Mouse (Mus musculus) stomach, embryonic 16.5 days (tissue): ENCODE measurements around the gene Timm8b. TPM values are rescaled to one million over a fixed set of nuclear protein-coding genes. Genes with fewer than 3 reads are reported as not detected.

Source experiments
- ATAC-seq: fragments of 200-750 bp; cut with Nextera tagmentation; 2 replicates; pipeline ENCODE4 v1.8.0; 2017; ENCODE audit warnings: moderate number of reproducible peaks, moderate TSS enrichment; ENCODE audit not compliant: insufficient read depth, low FRiP score
- H3K27ac ChIP-seq: fragments of 300-500 bp; sonication (generic); 2 replicates; pipeline ENCODE4 v1.5.1; 2014; ENCODE audit warnings: low read length
- H3K27me3 ChIP-seq: fragments of 300-500 bp; sonication (generic); 2 replicates; pipeline ENCODE4 v1.6.1; 2014; ENCODE audit warnings: low read length, control low read depth, mixed read lengths; ENCODE audit not compliant: control insufficient read depth, insufficient read depth
- H3K36me3 ChIP-seq: fragments of 300-500 bp; sonication (generic); 2 replicates; pipeline ENCODE4 v1.6.1; 2014; ENCODE audit warnings: low read length; ENCODE audit not compliant: control insufficient read depth, insufficient read depth
- H3K4me1 ChIP-seq: fragments of 300-500 bp; sonication (generic); 2 replicates; pipeline ENCODE4 v1.6.1; 2014; ENCODE audit warnings: low read length, control low read depth, mixed read lengths; ENCODE audit not compliant: control insufficient read depth, insufficient read depth
- H3K4me2 ChIP-seq: fragments of 300-500 bp; sonication (generic); 2 replicates; pipeline ENCODE4 v1.6.1; 2014; ENCODE audit warnings: low read depth, low read length, mixed read lengths
- H3K4me3 ChIP-seq: fragments of 300-500 bp; sonication (generic); replicated peaks from 2 replicates; pipeline ENCODE4 v1.5.1; 2014; ENCODE audit warnings: mild to moderate bottlenecking, low read length
- H3K9ac ChIP-seq: fragments of 300-500 bp; sonication (generic); 2 replicates; pipeline ENCODE4 v1.6.1; 2014; ENCODE audit warnings: low read length
- H3K9me3 ChIP-seq: fragments of 300-500 bp; sonication (generic); replicated peaks from 2 replicates; pipeline ENCODE4 v1.6.1; 2016; ENCODE audit warnings: low read length, control low read depth; ENCODE audit not compliant: control insufficient read depth
- WGBS: fragments of 180-500 bp; shearing (Covaris S2); extraction: QIAGEN DNeasy Blood & Tissue Kit; methylation state at CpG from one replicate; pipeline ENCODE4 v1.1.7; 2014; 5-methylcytosine and 5-hydroxymethylcytosine counted together
- polyA plus RNA-seq: library from polyadenylated mRNA; unstranded; fragments of >200 nt; fragmentation: Nextera tagmentation; extraction: Ambion mirVana; gene quantifications from 2 replicates; pipeline ENCODE4 v1.2.1, GENCODE M21; 2015

The Timm8b gene
- 204 and 234 TPM in 2 replicates for polyA plus RNA-seq

DNA sequence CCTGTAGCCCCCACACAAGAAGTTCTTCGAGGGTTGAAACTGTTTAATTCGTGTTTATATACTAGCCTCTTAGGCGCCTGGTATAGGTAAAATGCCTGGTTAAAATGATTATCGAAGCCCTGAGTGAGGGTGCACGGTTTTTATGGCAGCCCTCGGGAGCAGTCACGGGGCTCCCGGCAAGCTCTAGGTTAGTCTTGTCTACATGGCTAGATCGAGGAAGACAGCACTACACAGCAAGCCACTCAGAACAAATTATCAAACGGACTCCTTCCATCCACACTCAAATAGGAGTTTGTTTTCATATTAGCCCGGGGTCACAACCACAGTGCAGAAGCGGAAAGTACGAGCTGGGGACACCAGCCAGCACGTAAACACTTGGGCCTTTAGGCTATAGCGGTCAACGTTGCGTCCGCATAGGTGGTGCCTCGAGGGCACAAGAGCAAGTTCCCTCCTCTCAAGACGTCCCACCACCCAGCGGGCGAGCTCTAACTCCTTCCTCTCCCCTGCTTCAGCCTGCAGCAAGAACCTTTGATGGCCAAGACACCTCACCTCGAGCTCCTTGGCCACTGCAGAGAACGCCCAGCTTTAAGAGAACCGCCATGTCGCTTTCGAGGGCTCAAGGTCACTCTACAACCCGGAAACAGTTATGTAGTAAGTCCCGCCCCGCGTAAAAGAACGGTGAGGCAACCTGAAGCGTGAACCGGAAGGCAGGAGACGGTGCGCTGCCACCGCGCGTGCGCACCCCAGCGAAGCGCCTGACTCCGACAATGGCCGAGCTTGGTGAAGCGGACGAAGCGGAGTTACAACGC, at the start of gene Timm8b, which contains the start of gene Sdhd:
Gene Timm8b (plus strand): TSS at position 722 of the 809 bp plus-strand sequence.
Gene Sdhd (minus strand): TSS at position 624 of the 809 bp plus-strand sequence.
- WGBS: under 1% methylated on average over 48 of the region's 48 CpGs
- H3K9ac ChIP-seq: peak within 1 kb of the TSS; percentile 92
- no peaks in the 10 kb centered on the region for H3K9me3 ChIP-seq
- peak within 1 kb of the TSS; percentile 81 for H3K27ac ChIP-seq
- peak within 1 kb of the TSS; percentile 94 for H3K4me2 ChIP-seq
- peak; percentile 97 for ATAC-seq
- peak within 1 kb of the TSS; percentile 82 for H3K4me3 ChIP-seq
- H3K27me3 ChIP-seq: no peaks in the 10 kb centered on the region
- 0 out of 2 replicates have a peak, but pooled peaks cover 4% of the 10 kb centered on the region for H3K36me3 ChIP-seq
- H3K4me1 ChIP-seq: peaks cover 15% of the 10 kb centered on the region

DNA sequence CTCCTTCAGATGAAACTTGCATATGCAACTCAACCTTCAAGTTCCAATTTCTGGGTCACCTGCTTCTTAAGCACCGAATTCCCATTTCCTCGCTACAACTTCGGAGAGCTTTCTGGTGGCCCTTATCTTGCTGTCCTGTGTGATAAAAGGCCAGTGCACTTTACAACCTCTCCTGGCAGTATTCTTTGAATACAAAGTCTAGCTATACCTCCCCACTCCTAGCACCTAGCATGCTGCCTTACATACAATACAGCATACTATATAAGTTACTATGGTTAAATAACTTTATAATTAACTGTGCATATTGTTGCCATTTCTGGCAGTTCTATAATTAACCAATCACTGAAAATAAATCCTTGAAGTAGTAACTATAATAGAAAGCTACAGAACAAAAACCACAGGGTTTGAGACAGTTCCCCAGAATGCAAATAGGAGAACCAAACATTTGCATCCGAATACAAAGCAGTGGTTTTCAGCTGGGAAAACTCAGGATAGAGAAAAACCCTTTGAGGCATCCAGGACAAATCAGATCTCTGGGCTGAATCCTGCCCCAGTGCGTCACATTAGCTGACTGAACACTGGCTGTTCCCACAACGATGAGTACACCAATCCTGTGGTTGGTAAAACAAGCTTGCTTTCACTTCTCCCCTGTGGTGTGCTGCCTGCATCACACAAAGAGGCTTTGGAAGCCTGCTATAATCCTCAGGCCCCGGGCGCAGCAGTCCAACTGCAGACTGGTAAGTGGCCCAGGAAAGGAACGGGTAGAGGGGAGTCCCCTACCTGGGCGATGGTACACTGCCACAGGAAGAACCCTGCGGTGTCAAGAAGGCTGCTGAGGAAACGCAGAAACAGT, 49.2 kb upstream of the Timm8b start, which contains the start of gene Il18:
Gene Il18 (plus strand): TSS at position 587 of the 853 bp plus-strand sequence.
- Histone ChIP-seq H3K4me2 (peak within 1 kb of the TSS; percentile 38), H3K27me3 (no peaks in the 10 kb centered on the region), H3K9ac (peak within 1 kb of the TSS; percentile 54; the same call in 1 of the 2 replicates), H3K27ac (peak within 1 kb of the TSS; percentile 70), H3K36me3 (no peaks in the 10 kb centered on the region), H3K4me3 (0 out of 2 replicates have a peak within 1 kb of the TSS, but pooled peaks have one; percentile 13), H3K9me3 (no peaks in the 10 kb centered on the region), H3K4me1 (no peaks in the 10 kb centered on the region)
- ATAC-seq: no peak
- 25% methylated on average over 12 of the region's 12 CpGs for WGBS

DNA sequence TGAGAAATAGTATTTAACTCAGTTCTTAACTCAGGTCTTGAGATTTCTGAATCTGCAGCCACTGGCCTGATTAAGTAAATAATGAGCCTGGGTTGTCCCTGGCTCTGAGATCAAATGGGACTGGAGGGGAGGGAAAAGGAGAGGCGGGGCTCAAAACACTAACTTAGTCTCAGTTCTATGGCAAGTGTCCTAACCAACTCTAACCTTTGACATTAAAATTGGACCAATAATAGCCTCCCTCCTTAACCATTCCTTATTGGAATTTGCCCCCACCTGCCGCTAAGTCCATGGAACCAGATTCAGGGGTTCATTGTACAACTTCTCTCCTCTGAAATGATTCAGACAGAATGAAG, 48.6 kb upstream of the Timm8b start, which contains the start of gene Bco2:
Gene Bco2 (minus strand): TSS at position 88 of the 353 bp plus-strand sequence.
- Histone ChIP-seq H3K9ac (peak within 1 kb of the TSS; percentile 54; the same call in 1 of the 2 replicates), H3K27ac (peak within 1 kb of the TSS; percentile 70), H3K4me2 (peak within 1 kb of the TSS; percentile 38), H3K36me3 (no peaks in the 10 kb centered on the region), H3K9me3 (no peaks in the 10 kb centered on the region), H3K27me3 (no peaks in the 10 kb centered on the region), H3K4me3 (0 out of 2 replicates have a peak within 1 kb of the TSS, but pooled peaks have one; percentile 13), H3K4me1 (no peaks in the 10 kb centered on the region)
- WGBS: 36% methylated on average over 2 of the region's 2 CpGs
- ATAC-seq: no peak

DNA sequence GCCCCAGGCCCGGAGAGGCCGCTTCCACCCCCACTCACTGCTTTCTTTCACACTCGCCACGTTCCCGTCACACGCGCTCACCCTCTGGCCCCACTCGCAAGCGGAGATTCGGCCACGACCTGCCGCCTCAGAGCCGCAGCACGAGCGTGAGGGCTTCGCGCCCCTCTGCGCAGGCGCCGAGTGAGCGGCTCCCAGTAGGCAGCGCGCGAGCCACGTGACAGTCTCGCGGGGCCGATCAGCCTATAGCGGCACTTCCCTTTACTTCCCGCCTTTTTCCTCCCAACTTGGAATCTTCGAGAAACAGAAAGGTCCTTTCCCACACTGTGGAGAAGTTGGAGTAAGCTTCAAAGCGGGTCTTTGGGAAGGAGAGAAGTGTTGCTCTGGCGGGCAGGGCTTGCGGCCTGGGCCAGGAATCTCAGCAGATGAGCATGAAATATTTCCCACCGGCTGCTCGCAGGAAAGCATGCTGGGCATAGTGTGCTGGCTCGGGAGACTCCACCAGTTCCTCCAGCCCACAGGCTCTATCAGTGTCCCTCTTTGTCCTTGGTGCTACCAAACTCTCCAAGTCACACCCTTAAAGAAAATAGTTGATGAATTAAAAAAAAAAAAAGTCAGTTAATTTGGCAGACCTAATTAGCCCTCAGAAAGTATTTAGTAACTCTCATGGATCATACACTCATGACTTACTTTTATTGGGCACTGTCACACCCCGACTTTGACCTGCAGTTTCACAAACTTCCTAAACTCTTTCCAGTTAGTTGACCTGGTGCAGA, 42.4 kb upstream of the Timm8b start, which contains the start of gene Tex12:
Gene Tex12 (minus strand): TSS at position 181 of the 773 bp plus-strand sequence.
- H3K4me2 ChIP-seq: no peak within 1 kb of the TSS
- H3K27ac ChIP-seq: no peak within 1 kb of the TSS
- no peak within 1 kb of the TSS for H3K4me3 ChIP-seq
- H3K9ac ChIP-seq: no peak within 1 kb of the TSS
- no peaks in the 10 kb centered on the region for H3K27me3 ChIP-seq
- H3K4me1 ChIP-seq: no peaks in the 10 kb centered on the region
- ATAC-seq: no peak
- no peaks in the 10 kb centered on the region for H3K9me3 ChIP-seq
- H3K36me3 ChIP-seq: no peaks in the 10 kb centered on the region
- WGBS: 87% methylated on average over 38 of the region's 38 CpGs

DNA sequence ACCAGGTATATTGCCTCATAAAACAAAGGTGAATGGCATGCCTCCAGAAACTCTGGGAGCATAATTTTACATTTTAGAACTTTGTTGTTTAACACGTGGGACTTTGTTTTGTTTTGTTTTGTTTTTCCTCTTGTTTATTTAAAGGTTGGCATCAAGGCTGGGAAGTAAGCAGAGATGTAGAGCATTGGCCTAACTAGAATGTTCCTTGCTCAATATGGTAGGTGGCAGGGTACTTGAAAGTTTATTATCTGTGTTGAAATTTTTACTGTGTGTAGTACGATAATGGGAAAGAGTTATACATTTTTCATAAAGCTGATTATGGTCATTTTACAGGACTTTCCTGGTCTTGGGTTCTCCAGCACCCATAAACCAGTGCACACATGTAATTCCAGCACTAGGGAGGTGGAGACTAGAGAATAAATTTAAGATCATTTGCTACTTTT, 41.8 kb upstream of the Timm8b start:
- Histone ChIP-seq H3K36me3 (no peaks in the 10 kb centered on the region), H3K27ac (no peak overlapping the region), H3K4me3 (no peak overlapping the region), H3K4me2 (no peak overlapping the region), H3K27me3 (no peaks in the 10 kb centered on the region), H3K9ac (no peak overlapping the region), H3K9me3 (no peaks in the 10 kb centered on the region), H3K4me1 (no peaks in the 10 kb centered on the region)
- no peak for ATAC-seq
- WGBS: 81% methylated on average over 2 of the region's 2 CpGs

DNA sequence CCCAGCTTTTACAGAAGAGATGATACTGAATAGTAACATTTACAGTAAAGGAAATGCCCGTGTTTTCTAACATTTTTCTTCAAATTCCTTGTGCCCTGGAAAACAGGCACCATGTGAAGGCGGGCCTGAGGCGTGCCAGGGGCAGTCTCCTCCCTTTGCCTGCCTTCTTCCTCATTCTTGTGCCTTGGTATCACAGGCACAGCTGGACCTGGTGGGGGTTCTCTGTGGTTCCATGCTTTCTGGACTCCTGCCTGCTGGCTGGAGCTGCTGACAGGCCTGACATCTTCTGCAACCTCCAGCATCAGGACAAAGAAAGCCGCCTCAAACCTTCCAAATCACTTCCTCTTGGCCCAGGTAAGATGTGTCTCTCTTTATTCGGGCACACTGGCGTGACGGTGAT, 38.5 kb upstream of the Timm8b start:
- ATAC-seq: no peak
- Histone ChIP-seq H3K27ac (no peak overlapping the region), H3K27me3 (no peaks in the 10 kb centered on the region), H3K36me3 (no peaks in the 10 kb centered on the region), H3K4me3 (no peak overlapping the region), H3K9ac (no peak overlapping the region), H3K4me2 (0 out of 2 replicates have a peak overlapping the region, but pooled peaks have one; percentile 5), H3K9me3 (no peaks in the 10 kb centered on the region), H3K4me1 (no peaks in the 10 kb centered on the region)
- 71% methylated on average over 7 of the region's 7 CpGs for WGBS

DNA sequence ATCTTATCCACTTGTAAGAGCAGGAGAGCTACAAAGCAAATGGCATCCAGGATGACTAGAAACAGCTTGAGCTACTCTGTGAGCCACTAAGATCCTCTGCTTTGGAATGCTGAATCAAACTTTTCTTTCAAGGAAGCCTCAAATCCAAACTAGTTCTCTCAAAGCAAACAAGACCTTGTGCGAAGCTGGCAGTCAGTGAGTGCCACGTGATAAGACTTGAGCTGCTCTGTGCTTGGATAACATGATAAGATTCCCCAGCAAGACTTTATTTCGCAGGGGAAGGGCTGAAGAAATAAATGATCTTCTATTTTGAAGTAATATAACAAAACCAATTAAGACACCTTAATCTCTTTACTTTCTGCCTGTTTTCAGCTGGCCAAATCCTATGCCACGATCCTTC, 37.8 kb upstream of the Timm8b start:
- no peaks in the 10 kb centered on the region for H3K27me3 ChIP-seq
- WGBS: 55% methylated on average over 4 of the region's 4 CpGs
- no peaks in the 10 kb centered on the region for H3K9me3 ChIP-seq
- H3K27ac ChIP-seq: no peak overlapping the region
- no peak overlapping the region for H3K4me2 ChIP-seq
- H3K36me3 ChIP-seq: no peaks in the 10 kb centered on the region
- H3K4me1 ChIP-seq: no peaks in the 10 kb centered on the region
- no peak overlapping the region for H3K9ac ChIP-seq
- no peak overlapping the region for H3K4me3 ChIP-seq
- ATAC-seq: no peak

DNA sequence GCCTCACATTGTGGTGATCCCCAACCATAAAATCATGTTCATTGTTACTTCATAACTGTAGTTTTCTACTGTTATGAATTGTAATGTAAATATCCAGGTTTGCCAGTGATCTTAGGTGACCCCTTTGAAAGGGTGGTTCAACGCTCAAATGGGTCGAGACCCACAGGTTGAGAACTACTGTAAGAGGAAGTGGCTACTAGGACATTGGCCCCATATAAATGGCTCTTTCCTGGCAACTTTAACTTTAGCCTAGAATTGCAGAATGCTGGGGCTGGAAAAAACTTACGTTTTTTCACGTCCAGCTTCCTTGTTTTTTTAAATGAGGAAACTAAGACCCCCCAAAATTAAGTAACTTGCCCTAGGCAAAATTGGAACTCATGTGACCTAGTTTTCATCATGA, 36.3 kb upstream of the Timm8b start:
- Histone ChIP-seq H3K4me3 (no peak overlapping the region), H3K9me3 (no peaks in the 10 kb centered on the region), H3K4me1 (no peaks in the 10 kb centered on the region), H3K27ac (no peak overlapping the region), H3K27me3 (no peaks in the 10 kb centered on the region), H3K9ac (no peak overlapping the region), H3K36me3 (no peaks in the 10 kb centered on the region), H3K4me2 (no peak overlapping the region)
- no peak for ATAC-seq
- WGBS: 77% methylated on average over 4 of the region's 4 CpGs
